Mouse (Mus musculus): ENCODE results near the gene Tmem52.

- no peak for TF ChIP-seq CTCF (IDR thresholded peaks at IDR 0.05 in 2 of 3, conservative IDR thresholded peaks at IDR 0.05 in 1 of 3; ENCODE audit: control insufficient read depth in 1 of 3, insufficient read depth in 1 of 3, low read depth in 2 of 3, low read length in 3 of 3, poor library complexity in 1 of 3, severe bottlenecking in 1 of 3)
- no peak for TF ChIP-seq USF2 (IDR thresholded peaks at IDR 0.05; ENCODE audit: borderline replicate concordance in 1 of 2, insufficient read depth in 1 of 2, low read depth in 1 of 2, low read length in 2 of 2)
- peak in 1 of 2 experiments; percentile 32; a peak in 1 of 4 replicates for TF ChIP-seq POLR2A (IDR thresholded peaks at IDR 0.05; ENCODE audit: control insufficient read depth in 1 of 2, insufficient read depth in 1 of 2, low read depth in 1 of 2, low read length in 2 of 2, poor library complexity in 1 of 2)
These were observed 20.4 kb downstream of the Tmem52 start for GRCm38 (mm10) chr4:155489101-155489970.

Measured in MEL (cell line).